Mouse (Mus musculus): ENCODE measurements around the gene Rasgrf1. TPM values are rescaled to one million over a fixed set of nuclear protein-coding genes. Genes with fewer than 3 reads are reported as not detected.

Rasgrf1 gene
- total and polyA plus RNA-seq, 3 experiments, result not detected

- Histone ChIP-seq H3K27ac (ENCODE audit: insufficient read depth, low read depth) (no peak overlapping the region), H3K9ac (ENCODE audit: insufficient read depth, low read depth) (no peak overlapping the region), H3K36me3 (replicated peaks in 1 of 2; ENCODE audit: control insufficient read depth in 1 of 2, insufficient read depth in 1 of 2, low read length in 1 of 2) (no peaks in the 10 kb centered on the region), H3K79me2 (replicated peaks; ENCODE audit: control insufficient read depth, extremely low read depth, insufficient read depth, poor library complexity, severe bottlenecking) (no peaks in the 10 kb centered on the region), H3K4me1 (ENCODE audit: control insufficient read depth in 1 of 2, insufficient read depth in 2 of 2) (peaks cover 5 to 27% of the 10 kb centered on the region in 2 experiments; a peak in 3 of 4 replicates), H3K4me2 (ENCODE audit: insufficient read depth, low read depth, poor library complexity, severe bottlenecking) (no peak overlapping the region), H3K27me3 (replicated peaks) (no peaks in the 10 kb centered on the region), H3K4me3 (replicated peaks in 1 of 3; ENCODE audit: low read depth in 2 of 3, low read length in 2 of 3, poor library complexity in 1 of 3) (no peak overlapping the region), H3K9me3 (replicated peaks; ENCODE audit: low read length) (no peaks in the 10 kb centered on the region)
- no peak for TF ChIP-seq IRF4 (IDR thresholded peaks at IDR 0.05; ENCODE audit: low read depth, low read length)
- peak in 1 of 2 experiments; percentile 60; a peak in 2 of 4 replicates for TF ChIP-seq CTCF (conservative IDR thresholded peaks at IDR 0.05 in 1 of 2, IDR thresholded peaks at IDR 0.05 in 1 of 2; ENCODE audit: low read depth in 2 of 2, low read length in 2 of 2)
- no peak for TF ChIP-seq TCF12 (IDR thresholded peaks at IDR 0.05; ENCODE audit: low read depth, low read length)
- peak; percentile 68 for TF ChIP-seq RAD21 (IDR thresholded peaks at IDR 0.05; ENCODE audit: low read depth, low read length)
- peak; percentile 68 for TF ChIP-seq SMC3 (IDR thresholded peaks at IDR 0.05; ENCODE audit: low read depth, low read length)
- dilution Hi-C loops (cut with MboI; ENCODE audit: extremely low pct_ligation_motif_present, extremely low pct_unique_long_range_greater_than_20kb, low sequenced_read_pairs) (no loop called here), in situ Hi-C loops (cut with MboI; ENCODE audit: low pct_ligation_motif_present, low pct_unique_long_range_greater_than_20kb, low sequenced_read_pairs) (loop anchor here (5.0 kb wide), 1 partner anchor 91 kb away; no protein-coding TSS in a partner anchor)
- DNase-seq (ENCODE audit: extremely low read depth), result no peak
These were observed 66.7 kb downstream of the Rasgrf1 start for GRCm38 (mm10) chr9:89976366-89976940.

GRCm38 (mm10) chr9:89979248-89979647, 69.5 kb downstream of the Rasgrf1 start:
- in situ Hi-C loops (cut with MboI; ENCODE audit: low pct_ligation_motif_present, low pct_unique_long_range_greater_than_20kb, low sequenced_read_pairs), result loop anchor here (5.0 kb wide), 1 partner anchor 88 kb away; no protein-coding TSS in a partner anchor
- H3K36me3 ChIP-seq (replicated peaks in 1 of 2; ENCODE audit: control insufficient read depth in 1 of 2, insufficient read depth in 1 of 2, low read length in 1 of 2), result no peaks in the 10 kb centered on the region
- no peak overlapping the region for H3K4me3 ChIP-seq (replicated peaks in 1 of 3; ENCODE audit: low read depth in 2 of 3, low read length in 2 of 3, poor library complexity in 1 of 3)
- H3K9ac ChIP-seq (ENCODE audit: insufficient read depth, low read depth), result no peak overlapping the region
- TF ChIP-seq SMC3 (IDR thresholded peaks at IDR 0.05; ENCODE audit: low read depth, low read length) (no peak), CHD2 (IDR thresholded peaks at IDR 0.05; ENCODE audit: low read length) (no peak), MYC (IDR thresholded peaks at IDR 0.05; ENCODE audit: low read depth, low read length) (no peak), MXI1 (IDR thresholded peaks at IDR 0.05; ENCODE audit: low read depth, low read length) (no peak), NELFE (IDR thresholded peaks at IDR 0.05; ENCODE audit: low read depth, low read length) (no peak)
- H3K9me3 ChIP-seq (replicated peaks; ENCODE audit: low read length), result no peaks in the 10 kb centered on the region
- no peak overlapping the region for H3K27ac ChIP-seq (ENCODE audit: insufficient read depth, low read depth)
- H3K4me1 ChIP-seq (ENCODE audit: control insufficient read depth in 1 of 2, insufficient read depth in 2 of 2), result peaks cover 3 to 21% of the 10 kb centered on the region in 2 experiments; a peak in 3 of 4 replicates
- H3K79me2 ChIP-seq (replicated peaks; ENCODE audit: control insufficient read depth, extremely low read depth, insufficient read depth, poor library complexity, severe bottlenecking), result no peaks in the 10 kb centered on the region
- DNase-seq (ENCODE audit: extremely low read depth), result no peak
- dilution Hi-C loops (cut with MboI; ENCODE audit: extremely low pct_ligation_motif_present, extremely low pct_unique_long_range_greater_than_20kb, low sequenced_read_pairs), result no loop called here
- no peak overlapping the region for H3K4me2 ChIP-seq (ENCODE audit: insufficient read depth, low read depth, poor library complexity, severe bottlenecking)
- H3K27me3 ChIP-seq (replicated peaks), result no peaks in the 10 kb centered on the region

- no peak for TF ChIP-seq GABPA (IDR thresholded peaks at IDR 0.05; ENCODE audit: insufficient replicate concordance, low read depth, low read length)
- no peak for TF ChIP-seq CHD2 (IDR thresholded peaks at IDR 0.05; ENCODE audit: low read length)
- no peak for TF ChIP-seq CHD1 (IDR thresholded peaks at IDR 0.05; ENCODE audit: low read depth, low read length)
- no peak for TF ChIP-seq RCOR1 (conservative IDR thresholded peaks at IDR 0.05; ENCODE audit: low read depth, low read length)
- no peak for TF ChIP-seq MAFK (IDR thresholded peaks at IDR 0.05; ENCODE audit: insufficient replicate concordance, low read length)
- no peak for TF ChIP-seq JUND (conservative IDR thresholded peaks at IDR 0.05; ENCODE audit: low read depth, low read length)
- TF ChIP-seq ETS1 (conservative IDR thresholded peaks at IDR 0.05; ENCODE audit: low read depth, low read length), result no peak
- no peak for TF ChIP-seq E2F4 (IDR thresholded peaks at IDR 0.05; ENCODE audit: insufficient replicate concordance, low read depth, low read length)
- TF ChIP-seq ZNF384 (IDR thresholded peaks at IDR 0.05; ENCODE audit: low read depth, low read length), result no peak
- TF ChIP-seq TCF12 (IDR thresholded peaks at IDR 0.05; ENCODE audit: low read depth, low read length), result no peak
- TF ChIP-seq RAD21 (IDR thresholded peaks at IDR 0.05; ENCODE audit: low read depth, low read length), result no peak
- TF ChIP-seq BHLHE40 (IDR thresholded peaks at IDR 0.05; ENCODE audit: low read depth, low read length), result no peak
- no peak for TF ChIP-seq JUN (IDR thresholded peaks at IDR 0.05; ENCODE audit: insufficient read depth, low read depth, low read length)
- no peak overlapping the region for H3K4me2 ChIP-seq (ENCODE audit: insufficient read depth, low read depth, poor library complexity, severe bottlenecking)
- no peak for DNase-seq (ENCODE audit: extremely low read depth)
- H3K4me3 ChIP-seq (replicated peaks in 1 of 3; ENCODE audit: low read depth in 2 of 3, low read length in 2 of 3, poor library complexity in 1 of 3), result no peak overlapping the region
- dilution Hi-C loops (cut with MboI; ENCODE audit: extremely low pct_ligation_motif_present, extremely low pct_unique_long_range_greater_than_20kb, low sequenced_read_pairs) (no loop called here), in situ Hi-C loops (cut with MboI; ENCODE audit: low pct_ligation_motif_present, low pct_unique_long_range_greater_than_20kb, low sequenced_read_pairs) (no loop called here)
- H3K27me3 ChIP-seq (replicated peaks), result no peaks in the 10 kb centered on the region
- H3K27ac ChIP-seq (ENCODE audit: insufficient read depth, low read depth), result no peak overlapping the region
- no peak overlapping the region for H3K9ac ChIP-seq (ENCODE audit: insufficient read depth, low read depth)
- no peaks in the 10 kb centered on the region for H3K79me2 ChIP-seq (replicated peaks; ENCODE audit: control insufficient read depth, extremely low read depth, insufficient read depth, poor library complexity, severe bottlenecking)
- peaks cover 3% of the 10 kb centered on the region for H3K9me3 ChIP-seq (replicated peaks; ENCODE audit: low read length)
- no peaks in the 10 kb centered on the region for H3K36me3 ChIP-seq (replicated peaks in 1 of 2; ENCODE audit: control insufficient read depth in 1 of 2, insufficient read depth in 1 of 2, low read length in 1 of 2)
- peaks cover 0 to 24% of the 10 kb centered on the region in 2 experiments; a peak in 3 of 4 replicates for H3K4me1 ChIP-seq (ENCODE audit: control insufficient read depth in 1 of 2, insufficient read depth in 2 of 2)
These were observed 72.5 kb downstream of the Rasgrf1 start for GRCm38 (mm10) chr9:89982256-89982655.
